Mouse (Mus musculus) CH12.LX (cell line): ENCODE data around the gene Ankrd10. TPM values are rescaled to one million over a fixed set of nuclear protein-coding genes. Genes with fewer than 3 reads are reported as not detected.

Experiments
- DNase-seq: peaks from one replicate; pipeline ENCODE4 v3.0.0-alpha.2; 2013; ENCODE audit errors: extremely low read depth
- H3K27ac ChIP-seq: 2 replicates; pipeline ENCODE4 v1.5.1; 2012; ENCODE audit warnings: low read depth, mild to moderate bottlenecking, control low read depth, moderate library complexity; ENCODE audit not compliant: insufficient read depth
- H3K27me3 ChIP-seq: replicated peaks from 2 replicates; pipeline ENCODE3; 2012; ENCODE audit warnings: inconsistent platforms
- H3K36me3 ChIP-seq, 2 experiments: replicated peaks in 1 of 2; 2 replicates each; pipeline versions ENCODE3 to v1.6.1; 2012; ENCODE audit warnings: inconsistent platforms in 1 of 2, low read length in 1 of 2, mild to moderate bottlenecking in 1 of 2, mixed read lengths in 1 of 2, moderate library complexity in 1 of 2; ENCODE audit not compliant: control insufficient read depth in 1 of 2, insufficient read depth in 1 of 2
- H3K4me1 ChIP-seq, 2 experiments: 2 replicates each; pipeline ENCODE4 v1.6.1; 2012; ENCODE audit warnings: inconsistent platforms in 1 of 2, moderate library complexity in 1 of 2; ENCODE audit not compliant: insufficient read depth in 2 of 2, control insufficient read depth in 1 of 2
- H3K4me2 ChIP-seq: 2 replicates; pipeline ENCODE4 v1.6.1; 2012; ENCODE audit warnings: low read depth, mild to moderate bottlenecking, control low read depth; ENCODE audit not compliant: poor library complexity, insufficient read depth, severe bottlenecking
- H3K4me3 ChIP-seq, 3 experiments: fragments of 150-350 bp in 1 of 3; sonication (generic) in 1 of 3; replicated peaks in 1 of 3; 2 replicates each; pipeline versions ENCODE3 to v1.5.1; 2011 to 2012; ENCODE audit warnings: low read depth in 2 of 3, low read length in 2 of 3, mild to moderate bottlenecking in 2 of 3, moderate library complexity in 2 of 3, control low read depth in 1 of 3, improper control_type of control experiment in 1 of 3, inconsistent platforms in 1 of 3, mixed read lengths in 1 of 3; ENCODE audit not compliant: poor library complexity in 1 of 3
- H3K79me2 ChIP-seq: replicated peaks from 2 replicates; pipeline ENCODE4 v1.6.1; 2012; ENCODE audit warnings: mild to moderate bottlenecking, moderate library complexity; ENCODE audit not compliant: control insufficient read depth, poor library complexity, insufficient read depth, severe bottlenecking; ENCODE audit errors: extremely low read depth
- H3K9ac ChIP-seq: 2 replicates; pipeline ENCODE4 v1.6.1; 2012; ENCODE audit warnings: low read depth, mild to moderate bottlenecking, control low read depth, moderate library complexity; ENCODE audit not compliant: insufficient read depth
- H3K9me3 ChIP-seq: replicated peaks from 2 replicates; pipeline ENCODE3; 2012; ENCODE audit warnings: low read length, inconsistent platforms, mixed read lengths
- BHLHE40 ChIP-seq: IDR thresholded peaks from 2 replicates; pipeline ENCODE4 v1.6.1; 2011; ENCODE audit warnings: mild to moderate bottlenecking, low read depth, low read length, improper control_type of control experiment
- CTCF ChIP-seq, 2 experiments: IDR thresholded peaks in 1 of 2; conservative IDR thresholded peaks in 1 of 2; 2 replicates each; pipeline ENCODE4 v1.5.1; 2011 to 2012; ENCODE audit warnings: low read depth in 2 of 2, low read length in 2 of 2, improper control_type of control experiment in 1 of 2, inconsistent platforms in 1 of 2, mild to moderate bottlenecking in 1 of 2, moderate library complexity in 1 of 2
- ETS1 ChIP-seq: conservative IDR thresholded peaks from 2 replicates; pipeline ENCODE4 v1.6.1; 2012; ENCODE audit warnings: low read depth, mild to moderate bottlenecking, inconsistent platforms, low read length, improper control_type of control experiment, moderate library complexity
- GABPA ChIP-seq: IDR thresholded peaks from 2 replicates; pipeline ENCODE4 v1.6.1; 2012; ENCODE audit warnings: low read depth, low read length, improper control_type of control experiment, inconsistent platforms; ENCODE audit not compliant: insufficient replicate concordance
- IRF4 ChIP-seq: IDR thresholded peaks from 2 replicates; pipeline ENCODE4 v1.6.1; 2014; ENCODE audit warnings: low read depth, mild to moderate bottlenecking, inconsistent platforms, low read length, improper control_type of control experiment
- JUN ChIP-seq: IDR thresholded peaks from 2 replicates; pipeline ENCODE4 v1.6.1; 2011; ENCODE audit warnings: low read depth, mild to moderate bottlenecking, low read length, improper control_type of control experiment, moderate library complexity; ENCODE audit not compliant: insufficient read depth
- KAT2A ChIP-seq: IDR thresholded peaks from 2 replicates; pipeline ENCODE4 v1.6.1; 2012; ENCODE audit warnings: low read length, improper control_type of control experiment, inconsistent platforms; ENCODE audit not compliant: insufficient replicate concordance
- MAFK ChIP-seq: IDR thresholded peaks from 2 replicates; pipeline ENCODE4 v1.6.1; 2011; ENCODE audit warnings: low read length, improper control_type of control experiment; ENCODE audit not compliant: insufficient replicate concordance
- MAX ChIP-seq: IDR thresholded peaks from 2 replicates; pipeline ENCODE4 v1.6.1; 2011; ENCODE audit warnings: low read length, improper control_type of control experiment
- MEF2A ChIP-seq: IDR thresholded peaks from 2 replicates; pipeline ENCODE4 v1.6.1; 2014; ENCODE audit warnings: low read depth, mild to moderate bottlenecking, inconsistent platforms, low read length, improper control_type of control experiment, borderline replicate concordance
- MXI1 ChIP-seq: IDR thresholded peaks from 2 replicates; pipeline ENCODE4 v1.6.1; 2011; ENCODE audit warnings: mild to moderate bottlenecking, low read depth, low read length, improper control_type of control experiment
- MYC ChIP-seq: IDR thresholded peaks from 2 replicates; pipeline ENCODE4 v1.6.1; 2011; ENCODE audit warnings: low read depth, mild to moderate bottlenecking, improper control_type of control experiment, low read length
- NELFE ChIP-seq: IDR thresholded peaks from 2 replicates; pipeline ENCODE4 v1.6.1; 2011; ENCODE audit warnings: low read depth, low read length, improper control_type of control experiment
- NRF1 ChIP-seq: IDR thresholded peaks from 2 replicates; pipeline ENCODE4 v1.6.1; 2014; ENCODE audit warnings: low read depth, mild to moderate bottlenecking, inconsistent platforms, low read length, improper control_type of control experiment, moderate library complexity
- PAX5 ChIP-seq: IDR thresholded peaks from 2 replicates; pipeline ENCODE4 v1.6.1; 2012; ENCODE audit warnings: low read length, inconsistent platforms, mixed read lengths
- RCOR1 ChIP-seq: conservative IDR thresholded peaks from 2 replicates; pipeline ENCODE4 v1.6.1; 2012; ENCODE audit warnings: low read depth, mild to moderate bottlenecking, inconsistent platforms, low read length, improper control_type of control experiment
- SIN3A ChIP-seq: IDR thresholded peaks from 2 replicates; pipeline ENCODE4 v1.6.1; 2012; ENCODE audit warnings: low read length, improper control_type of control experiment, inconsistent platforms
- UBTF ChIP-seq: IDR thresholded peaks from 2 replicates; pipeline ENCODE4 v1.6.1; 2012; ENCODE audit warnings: low read depth, mild to moderate bottlenecking, inconsistent platforms, low read length, improper control_type of control experiment, moderate library complexity
- ZKSCAN1 ChIP-seq: IDR thresholded peaks from 2 replicates; pipeline ENCODE4 v1.6.1; 2012; ENCODE audit warnings: low read depth, inconsistent platforms, low read length, improper control_type of control experiment, borderline replicate concordance
- ZNF384 ChIP-seq: IDR thresholded peaks from 2 replicates; pipeline ENCODE4 v1.6.1; 2012; ENCODE audit warnings: low read depth, low read length, improper control_type of control experiment, inconsistent platforms
- dilution Hi-C: fragments of 300-500 bp; cut with MboI; formaldehyde crosslinking; loops from 2 replicates; pipeline ENCODE4 v1.14.3; 2020; ENCODE audit warnings: low sequenced_read_pairs; ENCODE audit not compliant: extremely low pct_unique_long_range_greater_than_20kb, extremely low pct_ligation_motif_present
- in situ Hi-C: fragments of 300-500 bp; cut with MboI; formaldehyde crosslinking; loops from 3 replicates; pipeline ENCODE4 v1.14.3; 2019; ENCODE audit warnings: low sequenced_read_pairs, low pct_ligation_motif_present, low pct_unique_long_range_greater_than_20kb, mixed read lengths
- polyA plus RNA-seq: library from polyadenylated mRNA; unstranded; fragments of >175 nt; gene quantifications from 2 replicates; pipeline ENCODE4 v1.2.1, GENCODE M21; 2012; ENCODE audit warnings: low read depth; ENCODE audit not compliant: insufficient read length
- total RNA-seq, 2 experiments: library from RNA; depleted of rRNA; stranded (reverse); fragments of 300-350 nt in 1 of 2; fragments of >200 nt in 1 of 2; gene quantifications; 2 replicates each; pipeline ENCODE4 v1.2.3; 2012 to 2014

Ankrd10 gene
- total and polyA plus RNA-seq, 3 experiments: 36.9 to 46.9 (median 39.0) TPM

GRCm38 (mm10) chr8:11635012-11635577 is 462 bp downstream of the Ankrd10 start (continued):
- TF ChIP-seq IRF4: no peak
- peak; percentile 91 for TF ChIP-seq NRF1
- no peak for TF ChIP-seq RCOR1
- peak; percentile 69 for TF ChIP-seq MXI1
- TF ChIP-seq ZKSCAN1: no peak
- no peak for TF ChIP-seq NELFE
- no peak for TF ChIP-seq ETS1
- TF ChIP-seq MAFK: no peak
- TF ChIP-seq SIN3A: peak; percentile 0; the same call in 1 of the 2 replicates
- TF ChIP-seq PAX5: no peak
- no peak for TF ChIP-seq CTCF (conservative IDR thresholded peaks at IDR 0.05 in 1 of 2, IDR thresholded peaks at IDR 0.05 in 1 of 2; ENCODE audit: low read depth in 2 of 2, low read length in 2 of 2)
- TF ChIP-seq GABPA: no peak
- no peak for TF ChIP-seq ZNF384

DNA sequence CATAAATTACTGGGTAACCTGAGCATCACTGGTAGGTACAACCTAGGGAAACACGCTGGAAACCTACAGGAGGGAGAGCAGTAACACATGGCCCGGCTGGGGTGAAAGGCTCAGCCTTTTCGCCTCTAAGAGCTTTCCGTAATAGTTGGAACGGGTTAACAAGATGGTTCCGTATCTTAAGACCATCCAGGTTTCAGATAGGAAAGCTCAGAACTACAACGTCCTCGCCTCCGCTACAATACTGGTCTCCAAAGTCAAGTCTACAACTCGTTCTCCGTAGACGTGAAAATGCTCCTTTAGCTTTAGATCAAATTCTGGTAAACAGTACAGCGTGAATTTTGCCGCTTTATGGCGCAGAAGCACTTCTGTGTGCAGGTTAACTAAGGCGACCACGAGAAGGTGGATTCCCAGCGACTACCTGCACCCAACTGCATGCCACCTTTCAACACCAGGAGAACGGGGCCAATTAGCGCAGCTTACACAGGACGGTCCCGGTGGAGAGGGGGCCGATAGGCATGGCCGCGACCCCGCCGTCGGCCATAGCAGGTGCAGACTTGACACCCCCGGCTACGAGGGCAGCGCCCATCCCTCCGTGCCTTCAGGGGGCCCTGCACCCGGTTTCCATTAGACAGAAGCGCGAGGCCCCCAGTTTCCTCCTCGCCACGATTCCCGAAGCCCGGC is 1.1 kb downstream of the Ankrd10 start:
- peaks cover 44% of the 10 kb centered on the region for H3K79me2 ChIP-seq
- peak overlapping the region; percentile 77 for H3K9ac ChIP-seq
- H3K27ac ChIP-seq: peak overlapping the region; percentile 93
- H3K4me1 ChIP-seq: peaks cover 0 to 27% of the 10 kb centered on the region in 2 experiments; a peak in 2 of 4 replicates
- H3K27me3 ChIP-seq: no peaks in the 10 kb centered on the region
- DNase-seq: peak; percentile 46
- in situ Hi-C loops: no loop called here
- H3K36me3 ChIP-seq: peaks cover 17 to 38% of the 10 kb centered on the region in 2 experiments
- peak overlapping the region; percentile 95 to 98 (median 97) for H3K4me3 ChIP-seq
- TF ChIP-seq MYC (no peak), MAX (0 out of 2 replicates have a peak, but pooled peaks have one; percentile 7), SIN3A (peak; percentile 23; the same call in 1 of the 2 replicates)
- peak overlapping the region; percentile 95 for H3K4me2 ChIP-seq
- H3K9me3 ChIP-seq: no peaks in the 10 kb centered on the region
- dilution Hi-C loops: no loop called here

GRCm38 (mm10) chr8:11633414-11633813 is 2.1 kb downstream of the Ankrd10 start:
- TF ChIP-seq KAT2A (no peak), PAX5 (no peak), JUN (no peak), MEF2A (no peak), BHLHE40 (no peak), ZKSCAN1 (no peak), UBTF (no peak), ETS1 (no peak), ZNF384 (no peak), SIN3A (no peak)
- H3K9me3 ChIP-seq: no peaks in the 10 kb centered on the region
- H3K27me3 ChIP-seq: no peaks in the 10 kb centered on the region
- peak overlapping the region; percentile 95 to 98 (median 97) for H3K4me3 ChIP-seq
- in situ Hi-C loops: no loop called here
- H3K9ac ChIP-seq: peak overlapping the region; percentile 77; the same call in 1 of the 2 replicates
- no peak for DNase-seq
- H3K27ac ChIP-seq: no peak overlapping the region
- peak overlapping the region; percentile 95 for H3K4me2 ChIP-seq
- dilution Hi-C loops: no loop called here
- peaks cover 24 to 45% of the 10 kb centered on the region in 2 experiments for H3K36me3 ChIP-seq
- H3K79me2 ChIP-seq: peaks cover 44% of the 10 kb centered on the region
- peaks cover 0 to 32% of the 10 kb centered on the region in 2 experiments; a peak in 2 of 4 replicates for H3K4me1 ChIP-seq
